Mouse (Mus musculus): ENCODE measurements around the gene Prm3. TPM values are rescaled to one million over a fixed set of nuclear protein-coding genes. Genes with fewer than 3 reads are reported as not detected.

Prm3 gene
- polyA plus RNA-seq (2014; fragmentation: Illumina TruSeq; extraction: RNeasy Lipid Tissue Mini Kit (QIAGEN cat#74804); ENCODE audit: low read depth, low replicate concordance), result not detected

GRCm38 (mm10) chr16:10790702-10791101, at the start of gene Prm3:
TSS of gene Prm3 (minus strand) at chr16:10790914.

GRCm38 (mm10) chr16:10834911-10835587, 44.3 kb upstream of the Prm3 start, which contains the start of gene Rmi2:
TSS of gene Rmi2 (plus strand) at chr16:10835059.

GRCm38 (mm10) chr16:10812865-10813371, 22.2 kb upstream of the Prm3 start, which contains the start of gene Gm11172:
TSS of gene Gm11172 (plus strand) at chr16:10812915.

GRCm38 (mm10) chr16:10805789-10806527, 15.2 kb upstream of the Prm3 start, which contains the start of gene Prm1:
TSS of gene Prm1 (minus strand) at chr16:10805839.

GRCm38 (mm10) chr16:10796034-10796433, 5.3 kb upstream of the Prm3 start, which contains the start of gene Prm2:
TSS of gene Prm2 (minus strand) at chr16:10796134.

GRCm38 (mm10) chr16:10788271-10788670, 2.4 kb downstream of the Prm3 start, which contains the start of gene Tnp2:
TSS of gene Tnp2 (minus strand) at chr16:10788660.

GRCm38 (mm10) chr16:10785371-10786231, 5.1 kb downstream of the Prm3 start, which contains the start of gene Socs1:
TSS of gene Socs1 (minus strand) at chr16:10785536.

Other genes starting within 250 kb of the Prm3 start
- 33.8 TPM for gene Dexi, start 247.9 kb downstream of the Prm3 start, polyA plus RNA-seq (2014; fragmentation: Illumina TruSeq; extraction: RNeasy Lipid Tissue Mini Kit (QIAGEN cat#74804); ENCODE audit: low read depth, low replicate concordance)
- 37.5 TPM for gene Clec16a, start 245.6 kb downstream of the Prm3 start, polyA plus RNA-seq (2014; fragmentation: Illumina TruSeq; extraction: RNeasy Lipid Tissue Mini Kit (QIAGEN cat#74804); ENCODE audit: low read depth, low replicate concordance)
- gene Socs1, start 5.4 kb downstream of the Prm3 start, polyA plus RNA-seq (2014; fragmentation: Illumina TruSeq; extraction: RNeasy Lipid Tissue Mini Kit (QIAGEN cat#74804); ENCODE audit: low read depth, low replicate concordance), result 0.52 TPM
- gene Tnp2, start 2.3 kb downstream of the Prm3 start, polyA plus RNA-seq (2014; fragmentation: Illumina TruSeq; extraction: RNeasy Lipid Tissue Mini Kit (QIAGEN cat#74804); ENCODE audit: low read depth, low replicate concordance), result not detected
- not detected for gene Prm2, start 5.2 kb upstream of the Prm3 start, polyA plus RNA-seq (2014; fragmentation: Illumina TruSeq; extraction: RNeasy Lipid Tissue Mini Kit (QIAGEN cat#74804); ENCODE audit: low read depth, low replicate concordance)
- not detected for gene Prm1, start 14.9 kb upstream of the Prm3 start, polyA plus RNA-seq (2014; fragmentation: Illumina TruSeq; extraction: RNeasy Lipid Tissue Mini Kit (QIAGEN cat#74804); ENCODE audit: low read depth, low replicate concordance)
- gene Gm11172, start 22.0 kb upstream of the Prm3 start, polyA plus RNA-seq (2014; fragmentation: Illumina TruSeq; extraction: RNeasy Lipid Tissue Mini Kit (QIAGEN cat#74804); ENCODE audit: low read depth, low replicate concordance), result not detected
- 0.18 TPM for gene Rmi2, start 44.1 kb upstream of the Prm3 start, polyA plus RNA-seq (2014; fragmentation: Illumina TruSeq; extraction: RNeasy Lipid Tissue Mini Kit (QIAGEN cat#74804); ENCODE audit: low read depth, low replicate concordance)